Mouse (Mus musculus) kidney, adult 2 months (tissue): Measurements from ENCODE around the gene Prom1.

Source experiments
- CTCF ChIP-seq: fragments of 200-500 bp; conservative IDR thresholded peaks from 2 replicates; pipeline ENCODE4 v1.5.1; 2011; ENCODE audit warnings: low read depth, mild to moderate bottlenecking, control low read depth, low read length, moderate library complexity, mixed read lengths; ENCODE audit not compliant: insufficient read depth, insufficient read length
- POLR2A ChIP-seq: fragments of 200-500 bp; IDR thresholded peaks from one replicate; pipeline ENCODE4 v1.6.1; 2011; ENCODE audit warnings: low read depth, low read length, control low read depth

DNA sequence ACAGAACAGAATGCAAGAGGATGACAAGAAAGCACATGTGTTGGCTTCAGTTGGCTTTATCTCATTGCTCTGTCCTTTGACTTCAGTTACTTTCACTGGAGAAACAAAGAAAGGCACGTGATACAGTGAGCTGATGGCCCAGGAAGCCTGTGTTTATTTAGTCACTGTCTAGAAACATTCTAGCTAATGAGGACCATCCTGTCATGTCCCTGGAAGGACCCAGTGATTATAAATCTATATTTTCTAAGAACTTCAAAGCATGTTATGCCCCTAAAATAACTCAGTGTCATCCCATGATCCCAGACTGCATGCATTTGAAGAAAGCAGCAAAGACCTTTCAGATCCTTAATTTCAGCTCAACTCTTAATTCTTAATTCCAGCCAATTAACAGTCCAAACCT lies 60.1 kb downstream of the Prom1 start:
- TF ChIP-seq POLR2A (no peak), CTCF (no peak)
